Mouse (Mus musculus) thymus, adult 2 months (tissue): Measurements from ENCODE around the gene AC161166.1. TPM values are rescaled to one million over a fixed set of nuclear protein-coding genes. Genes with fewer than 3 reads are reported as not detected.
"Not testable (repeated sequence)": the region's sequence is repeated elsewhere in the genome, so short reads cannot be mapped to it uniquely, and the experiment has no call there.

Source experiments
- DNase-seq: peaks from one replicate; pipeline ENCODE4 v3.0.0; 2021
- H3K27ac ChIP-seq: fragments of 200-500 bp; 2 replicates; pipeline ENCODE4 v1.5.1; 2012; ENCODE audit warnings: low read length, control low read depth; ENCODE audit not compliant: control insufficient read depth, insufficient read depth
- H3K27me3 ChIP-seq: fragments of 200-500 bp; 2 replicates; pipeline ENCODE4 v1.6.1; 2012; ENCODE audit warnings: mild to moderate bottlenecking, low read length, moderate library complexity, mixed read lengths; ENCODE audit not compliant: control insufficient read depth, insufficient read depth
- H3K36me3 ChIP-seq: fragments of 200-500 bp; 2 replicates; pipeline ENCODE4 v1.6.1; 2012; ENCODE audit warnings: mild to moderate bottlenecking, low read length, moderate library complexity; ENCODE audit not compliant: control insufficient read depth, insufficient read depth
- H3K4me1 ChIP-seq: fragments of 200-500 bp; replicated peaks from 2 replicates; pipeline ENCODE4 v1.6.1; 2012; ENCODE audit warnings: low read length; ENCODE audit not compliant: control insufficient read depth, insufficient read depth
- H3K4me3 ChIP-seq: fragments of 200-500 bp; 2 replicates; pipeline ENCODE4 v1.5.1; 2012; ENCODE audit warnings: mild to moderate bottlenecking, low read length, control low read depth, moderate library complexity; ENCODE audit not compliant: control insufficient read depth, insufficient read depth
- CTCF ChIP-seq: fragments of 200-500 bp; IDR thresholded peaks from 2 replicates; pipeline ENCODE4 v1.5.1; 2012; ENCODE audit warnings: mild to moderate bottlenecking, control low read depth, low read length, moderate library complexity, borderline replicate concordance; ENCODE audit not compliant: control insufficient read depth, poor library complexity, insufficient read depth; ENCODE audit errors: extremely low read depth
- POLR2A ChIP-seq: fragments of 200-500 bp; IDR thresholded peaks from 2 replicates; pipeline ENCODE4 v1.6.1; 2012; ENCODE audit warnings: mild to moderate bottlenecking, low read length, control low read depth, moderate library complexity; ENCODE audit not compliant: control insufficient read depth, poor library complexity, insufficient read depth; ENCODE audit errors: extremely low read depth
- WGBS: fragments of 180-500 bp; shearing (Covaris S2); methylation state at CpG from one replicate; pipeline ENCODE4 v1.1.7; 2018; 5-methylcytosine and 5-hydroxymethylcytosine counted together
- polyA plus RNA-seq: library from polyadenylated mRNA; depleted of rRNA; stranded (reverse); fragments of >200 nt; gene quantifications from 2 replicates; pipeline ENCODE4 v1.2.3, GENCODE M21; 2012

The AC161166.1 gene
- polyA plus RNA-seq, 1 experiment = 0.08 TPM

DNA sequence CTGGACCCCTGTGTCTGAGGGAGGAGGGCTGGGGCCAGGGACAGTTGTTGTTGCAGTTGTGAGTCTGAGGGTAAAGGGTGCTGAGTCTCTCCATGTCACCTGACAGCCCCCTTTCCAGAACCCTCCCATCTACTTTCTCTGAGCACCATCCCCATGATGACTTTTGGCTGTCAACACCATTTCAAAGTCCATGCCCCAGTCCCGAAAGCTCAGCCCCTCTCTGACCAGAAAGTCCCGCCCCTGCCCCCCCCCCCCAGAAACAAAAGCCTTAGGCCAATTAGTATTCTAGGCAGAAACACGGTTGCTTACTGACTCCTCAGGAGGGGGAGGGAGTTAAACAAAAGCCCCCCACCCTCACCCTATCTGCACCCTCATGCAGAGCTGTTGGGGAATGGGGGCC lies 24.9 kb downstream of the AC161166.1 start:
- H3K27me3 ChIP-seq = peaks cover 5% of the 10 kb centered on the region; the same call in 1 of the 2 replicates
- no peaks in the 10 kb centered on the region for H3K36me3 ChIP-seq
- 73% methylated on average over 3 of the region's 3 CpGs for WGBS
- H3K4me3 ChIP-seq = no peak overlapping the region
- DNase-seq = no peak
- H3K27ac ChIP-seq = no peak overlapping the region
- TF ChIP-seq CTCF (no peak), POLR2A (no peak)
- H3K4me1 ChIP-seq = no peaks in the 10 kb centered on the region; the same call in 1 of the 2 replicates

DNA sequence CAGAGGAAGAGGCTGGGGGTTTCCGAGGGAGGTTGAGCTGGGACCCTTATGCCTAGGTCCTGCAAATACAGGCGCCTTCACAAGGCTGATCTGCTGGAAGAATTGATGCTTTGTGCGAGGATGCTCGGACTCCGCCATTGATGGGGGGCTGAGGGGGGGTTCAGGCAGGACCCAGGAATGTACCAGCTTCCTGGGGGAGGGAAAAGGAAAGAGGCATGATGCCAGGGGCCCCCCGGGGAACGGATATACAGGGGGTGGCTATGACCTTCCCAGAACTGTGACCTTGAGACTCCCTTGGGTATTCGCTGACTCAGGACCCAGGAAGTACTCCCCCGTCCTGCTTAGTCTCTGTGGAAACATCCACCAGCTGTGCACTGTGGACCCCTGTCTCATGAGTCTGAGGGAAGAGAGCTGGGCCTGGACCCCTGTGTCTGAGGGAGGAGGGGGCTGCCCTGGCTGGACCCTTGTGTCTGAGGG lies 25.6 kb downstream of the AC161166.1 start:
- no peak for DNase-seq
- Histone ChIP-seq H3K36me3 (no peaks in the 10 kb centered on the region), H3K27me3 (peaks cover 7% of the 10 kb centered on the region; the same call in 1 of the 2 replicates), H3K27ac (no peak overlapping the region), H3K4me1 (peaks cover under 1% of the 10 kb centered on the region), H3K4me3 (no peak overlapping the region)
- TF ChIP-seq POLR2A (no peak), CTCF (no peak)
- WGBS = 73% methylated on average over 9 of the region's 9 CpGs

DNA sequence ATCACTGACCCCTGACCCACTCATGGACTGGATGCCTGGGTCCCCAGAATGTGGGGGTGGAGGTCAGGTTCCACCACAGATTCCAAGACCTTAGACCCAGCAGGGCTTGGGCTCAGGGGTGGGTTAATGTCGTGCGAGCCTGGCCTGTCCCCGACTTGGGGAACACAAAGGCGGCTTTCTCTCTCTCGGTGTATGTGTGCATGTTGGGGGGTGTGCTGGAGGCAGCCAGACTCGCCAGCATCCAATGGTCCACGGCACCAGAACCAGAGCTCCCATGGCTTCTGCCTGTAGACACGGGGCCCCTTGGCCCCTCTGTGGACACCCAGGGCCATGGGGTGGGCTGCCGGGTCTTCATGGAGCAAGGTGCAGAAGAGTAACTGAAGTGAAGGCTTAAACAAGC lies 26.8 kb downstream of the AC161166.1 start:
- H3K27me3 ChIP-seq = peaks cover 11% of the 10 kb centered on the region; the same call in 1 of the 2 replicates
- peaks cover 7% of the 10 kb centered on the region for H3K4me1 ChIP-seq
- no peak for DNase-seq
- TF ChIP-seq POLR2A (no peak), CTCF (no peak)
- WGBS = 85% methylated on average over 9 of the region's 9 CpGs
- H3K27ac ChIP-seq = no peak overlapping the region
- H3K36me3 ChIP-seq = no peaks in the 10 kb centered on the region
- H3K4me3 ChIP-seq = no peak overlapping the region

GRCm38 (mm10) chr7:24483291-24483690 lies 29.0 kb downstream of the AC161166.1 start:
- not testable (repeated sequence) for H3K4me1 ChIP-seq, H3K36me3 ChIP-seq, DNase-seq, H3K4me3 ChIP-seq, H3K27ac ChIP-seq
- WGBS = 33% methylated on average over 6 of the region's 6 CpGs
- peaks cover 11% of the 10 kb centered on the region; the same call in 1 of the 2 replicates for H3K27me3 ChIP-seq

GRCm38 (mm10) chr7:24482208-24483020 lies 29.8 kb downstream of the AC161166.1 start:
- Histone ChIP-seq H3K27ac (no peak overlapping the region), H3K36me3 (no peaks in the 10 kb centered on the region), H3K27me3 (peaks cover 11% of the 10 kb centered on the region; the same call in 1 of the 2 replicates), H3K4me3 (peak overlapping the region; percentile 35), H3K4me1 (peaks cover 7% of the 10 kb centered on the region)
- no peak for DNase-seq
- 7% methylated on average over 30 of the region's 38 CpGs for WGBS
- no peak for TF ChIP-seq CTCF
- TF ChIP-seq POLR2A = no peak

DNA sequence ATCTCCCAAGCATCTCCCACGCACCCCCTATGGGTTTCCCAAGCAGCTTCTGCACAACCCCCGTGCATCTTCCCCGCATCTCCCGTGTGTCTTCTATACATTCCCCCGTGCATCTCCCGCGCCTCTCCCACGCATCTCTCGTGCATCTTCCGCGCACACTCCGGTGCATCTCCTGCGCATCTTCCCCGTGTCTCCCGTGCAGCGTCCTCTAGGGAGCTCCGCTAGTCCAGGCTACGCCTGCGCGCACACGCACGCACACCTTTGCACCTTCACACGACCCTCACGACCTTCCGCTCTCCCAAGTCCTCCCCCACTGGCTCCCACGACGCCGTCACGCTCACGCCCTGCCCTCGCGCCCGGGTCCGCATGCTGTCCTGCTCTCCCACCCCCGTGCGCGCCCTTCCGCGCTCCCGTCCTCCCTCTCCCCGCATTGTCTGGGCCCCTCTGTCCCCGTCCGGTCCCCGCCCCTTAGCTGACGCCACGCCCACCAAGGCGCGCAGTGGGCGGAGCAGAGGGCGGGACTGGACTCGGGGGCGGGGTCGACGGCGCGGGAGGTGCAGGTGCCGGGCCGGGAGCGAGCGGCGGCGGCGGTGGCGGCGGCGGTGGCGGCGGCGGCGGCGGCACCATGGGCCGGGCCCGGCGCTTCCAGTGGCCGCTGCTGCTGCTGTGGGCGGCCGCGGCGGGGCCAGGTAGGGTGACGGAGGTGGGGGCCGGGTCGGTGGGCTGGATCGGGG lies 30.6 kb downstream of the AC161166.1 start, which contains the start of gene Cadm4:
TSS of gene Cadm4 (plus strand) at position 550 of the 734 bp plus-strand sequence.
- no peak within 1 kb of the TSS for H3K27ac ChIP-seq
- peaks cover 11% of the 10 kb centered on the region; the same call in 1 of the 2 replicates for H3K27me3 ChIP-seq
- peaks cover 7% of the 10 kb centered on the region for H3K4me1 ChIP-seq
- peak; percentile 87 for DNase-seq
- H3K4me3 ChIP-seq = peak within 1 kb of the TSS; percentile 81
- WGBS = 2% methylated on average over 83 of the region's 83 CpGs
- TF ChIP-seq POLR2A = no peak
- TF ChIP-seq CTCF = no peak
- H3K36me3 ChIP-seq = no peaks in the 10 kb centered on the region
